Mouse (Mus musculus) lung, postnatal 0 days (tissue): ENCODE measurements at regions not wholly inside any gene's neighbourhood (a gene's known extent, or its start where the extent isn't known, plus 50 kb on each side); places are given as distances from the start of the nearest gene placed in this dataset.

Experiments used
- CTCF ChIP-seq: IDR thresholded peaks from 2 replicates; pipeline ENCODE4 v1.5.1; 2016; ENCODE audit warnings: antibody characterized with exemption, mild to moderate bottlenecking
- EP300 ChIP-seq: IDR thresholded peaks from 2 replicates; pipeline ENCODE4 v1.6.1; 2016; ENCODE audit warnings: antibody characterized with exemption, mild to moderate bottlenecking, control low read depth

- TF ChIP-seq CTCF (no peak), EP300 (no peak)
These were observed 727.0 kb upstream of the Adarb2 start for GRCm38 (mm10) chr13:7475661-7476060.
